Mouse (Mus musculus) A20 (cell line): ENCODE results near the gene Mpig6b.
"Not testable (repeated sequence)": the region's sequence is repeated elsewhere in the genome, so short reads cannot be mapped to it uniquely, and the experiment has no call there.

Experiments used
- DNase-seq: peaks from one replicate; pipeline ENCODE4 v3.0.0-alpha.2; 2011; ENCODE audit warnings: low read depth, low spot score

Mpig6b gene

GRCm38 (mm10) chr17:35039121-35039873 lies 26.7 kb downstream of the Mpig6b start:
- DNase-seq = no peak

DNA sequence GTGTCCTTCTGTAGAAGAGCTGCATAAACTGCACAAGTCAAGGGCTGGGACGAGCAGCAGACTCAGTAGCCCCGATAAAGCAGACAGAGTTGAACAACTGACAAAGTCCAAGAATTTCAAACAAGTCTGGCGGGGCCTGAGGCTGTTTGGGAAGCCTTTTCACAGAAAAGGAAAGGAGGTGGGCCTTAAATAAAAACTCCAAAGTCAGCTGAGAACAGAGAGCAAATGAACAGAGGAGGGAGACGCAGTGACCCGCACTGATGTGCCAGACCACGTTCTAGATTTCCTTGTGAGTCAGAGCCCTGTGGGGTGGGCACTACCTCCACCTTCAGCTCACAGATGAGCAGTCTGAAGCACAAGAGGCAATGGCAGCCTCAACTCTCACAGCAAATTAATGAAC lies 31.1 kb downstream of the Mpig6b start:
- no peak for DNase-seq

GRCm38 (mm10) chr17:35033703-35034102 lies 32.3 kb downstream of the Mpig6b start:
- DNase-seq = not testable (repeated sequence)

GRCm38 (mm10) chr17:35032323-35032870 lies 33.6 kb downstream of the Mpig6b start:
- DNase-seq = peak; percentile 48

GRCm38 (mm10) chr17:35031880-35032279 lies 34.1 kb downstream of the Mpig6b start:
- DNase-seq = no peak

DNA sequence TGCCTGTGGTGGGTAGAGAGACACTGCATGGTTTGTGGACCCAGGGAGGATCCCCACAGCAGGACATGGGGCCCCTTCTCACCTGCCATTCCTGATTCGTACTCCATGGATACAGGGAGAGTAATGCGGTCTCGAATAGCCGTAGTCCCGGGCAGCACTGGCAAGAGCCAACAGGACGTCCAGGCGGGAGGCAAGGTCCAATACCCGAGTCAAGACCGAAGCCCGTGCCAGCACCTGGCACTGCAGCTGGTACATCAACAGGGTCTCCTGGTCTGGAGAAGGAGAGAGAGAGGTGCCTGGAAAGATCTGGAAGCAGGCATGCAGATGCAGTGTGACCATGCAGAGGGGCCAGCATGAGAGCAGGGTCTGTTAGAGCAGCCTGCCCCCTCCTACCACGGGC lies 34.7 kb downstream of the Mpig6b start:
- DNase-seq = no peak

DNA sequence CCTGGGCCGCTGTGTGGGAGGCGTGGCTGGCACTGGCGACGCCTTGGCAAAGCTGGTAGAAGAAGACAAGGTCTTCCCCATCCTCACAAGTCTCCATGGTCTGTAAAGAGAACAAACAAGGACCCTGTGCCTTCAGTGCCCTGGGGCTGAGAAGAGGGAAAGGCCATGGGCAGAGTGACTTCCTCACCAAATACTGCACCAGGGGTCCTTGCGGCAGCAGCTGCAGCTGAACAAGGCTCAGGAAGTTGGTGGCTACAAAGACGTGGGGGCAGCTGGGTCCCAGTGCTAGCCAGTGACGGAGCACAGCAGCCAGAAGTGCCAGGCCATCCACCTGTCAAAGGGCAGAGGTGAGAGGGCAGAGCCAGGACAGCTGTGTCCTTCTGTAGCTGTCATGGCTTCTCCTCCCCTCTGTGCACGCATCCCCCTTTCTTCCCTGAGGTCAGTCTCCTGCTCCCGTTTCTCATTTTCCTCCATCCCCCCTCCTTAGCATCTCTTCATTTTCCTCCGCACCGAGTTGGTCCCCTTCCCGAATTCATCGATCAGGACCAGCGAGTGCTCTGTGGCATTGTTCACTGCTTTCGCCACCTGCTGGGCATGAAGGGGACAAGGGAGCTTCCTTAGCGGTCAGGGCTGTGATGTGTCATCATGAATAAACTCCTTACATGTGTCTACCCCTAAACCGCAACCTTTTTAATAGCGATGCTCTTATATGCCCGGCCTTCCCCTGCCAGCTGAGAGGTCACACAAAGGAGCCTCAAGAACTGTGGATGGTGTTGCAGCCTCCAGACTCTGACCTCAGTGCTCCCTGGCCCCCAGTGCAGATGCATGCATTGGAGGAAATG lies 36.1 kb downstream of the Mpig6b start:
- DNase-seq = no peak

DNA sequence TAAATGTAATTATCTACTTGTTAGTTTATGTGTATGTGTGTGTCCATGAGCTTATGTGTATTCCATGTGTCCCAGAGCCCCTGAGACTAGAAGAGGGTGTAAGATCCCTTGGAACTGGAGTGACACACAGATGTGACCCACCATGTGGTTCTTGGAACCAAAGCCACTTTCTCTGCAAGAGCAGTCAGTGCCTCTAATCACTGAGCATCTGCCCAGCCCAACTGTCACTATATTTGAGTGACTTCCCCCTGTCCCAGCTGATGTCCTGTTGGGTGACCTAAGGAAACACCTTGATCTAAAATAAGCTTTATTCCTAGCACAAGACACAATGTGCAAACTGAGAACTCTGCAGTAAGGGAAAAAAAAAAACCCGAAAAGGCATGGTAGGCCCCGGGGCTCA lies 37.7 kb downstream of the Mpig6b start:
- no peak for DNase-seq

- DNase-seq = peak; percentile 84
Observed at GRCm38 (mm10) chr17:35027277-35028068, 38.5 kb downstream of the Mpig6b start, which contains the start of gene Sapcd1. Gene Sapcd1, minus strand, starts transcription at chr17:35028016.

DNA sequence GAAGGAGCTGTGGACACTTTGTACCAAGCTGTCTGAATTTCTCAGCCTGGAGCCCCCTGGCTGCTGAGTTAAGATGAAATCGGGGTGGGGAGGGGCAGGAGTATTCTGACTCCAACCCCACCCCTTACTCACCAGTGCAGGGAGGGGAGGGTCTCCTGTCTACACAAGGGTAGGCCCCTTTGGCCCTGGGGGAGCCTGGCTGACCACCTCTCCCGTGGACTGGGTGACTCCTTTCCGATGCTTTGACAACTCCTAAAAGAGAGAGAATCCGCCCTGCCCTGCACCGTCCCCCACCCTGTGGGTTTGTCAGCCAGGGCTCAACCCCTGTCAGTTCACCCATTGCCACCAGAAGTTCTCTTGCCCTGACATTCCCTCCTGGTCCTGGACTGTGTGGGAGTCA lies 39.8 kb downstream of the Mpig6b start:
- DNase-seq = no peak

GRCm38 (mm10) chr17:35024691-35025488 lies 41.1 kb downstream of the Mpig6b start:
- no peak for DNase-seq

DNA sequence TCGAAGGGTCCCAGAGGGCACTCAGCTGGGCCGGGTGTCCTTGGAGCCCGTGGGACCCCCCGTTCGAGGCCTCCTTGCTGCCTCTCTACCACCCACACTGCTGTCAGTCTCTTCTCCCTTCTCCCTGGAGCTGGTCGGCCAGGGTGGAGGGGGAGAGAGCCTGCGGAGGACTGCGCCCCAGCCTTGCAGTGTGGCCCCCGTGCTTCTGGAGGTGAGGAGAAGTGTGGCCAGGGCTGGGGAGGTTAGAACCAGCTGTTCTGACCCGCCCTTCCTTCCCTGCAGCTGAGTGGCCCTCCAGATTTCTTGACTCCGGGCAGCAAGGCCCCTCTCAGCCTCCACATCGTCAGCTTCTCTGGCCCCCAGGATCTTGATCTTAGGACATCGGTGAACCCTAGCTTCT lies 41.7 kb downstream of the Mpig6b start:
- DNase-seq = no peak

GRCm38 (mm10) chr17:35023756-35024155 lies 42.2 kb downstream of the Mpig6b start:
- DNase-seq = peak; percentile 41

DNA sequence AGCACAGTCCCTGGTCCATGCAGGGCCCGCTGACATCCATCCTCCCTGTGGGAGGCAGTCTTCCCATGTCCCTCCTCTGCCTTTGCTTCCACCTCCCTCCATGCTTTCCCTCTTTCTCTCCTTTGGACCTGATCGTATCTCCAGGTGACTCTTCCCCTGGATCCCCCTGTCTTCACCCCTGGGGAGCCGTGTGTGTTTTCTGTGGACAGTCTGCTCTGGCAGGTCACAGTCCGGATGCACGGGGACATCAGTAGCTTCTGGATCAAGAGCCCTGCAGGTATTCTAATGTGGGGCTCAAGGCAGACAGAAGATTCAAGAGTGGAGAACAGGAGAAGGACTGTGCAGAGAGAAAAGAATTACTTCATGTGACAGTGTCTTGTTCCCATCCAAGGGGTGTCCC lies 42.8 kb downstream of the Mpig6b start:
- no peak for DNase-seq

DNA sequence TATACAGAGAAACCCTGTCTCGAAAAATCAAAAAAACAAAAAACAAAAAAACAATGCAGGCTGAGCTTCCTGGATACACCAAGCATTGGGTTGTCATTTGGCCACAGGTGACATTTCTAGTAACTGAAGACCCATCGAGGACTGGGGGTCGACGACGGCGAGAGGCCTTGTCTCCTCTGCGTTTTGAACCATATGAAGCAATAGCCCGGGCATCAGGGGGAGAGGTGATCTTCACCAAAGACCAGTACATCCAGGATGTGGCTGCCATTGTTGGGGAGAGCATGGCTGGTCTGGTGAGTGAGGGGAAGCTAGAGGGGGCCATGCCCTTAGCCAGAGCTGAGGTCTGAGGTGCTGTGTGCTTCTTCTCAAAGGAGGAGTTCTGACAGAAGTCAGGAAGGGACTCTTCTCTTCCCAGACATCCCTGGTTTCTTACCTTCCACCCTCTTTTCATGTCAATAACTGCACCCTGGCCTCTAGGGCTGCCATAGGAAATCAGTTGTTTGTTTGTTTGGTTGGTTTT lies 43.4 kb downstream of the Mpig6b start:
- DNase-seq = no peak

DNA sequence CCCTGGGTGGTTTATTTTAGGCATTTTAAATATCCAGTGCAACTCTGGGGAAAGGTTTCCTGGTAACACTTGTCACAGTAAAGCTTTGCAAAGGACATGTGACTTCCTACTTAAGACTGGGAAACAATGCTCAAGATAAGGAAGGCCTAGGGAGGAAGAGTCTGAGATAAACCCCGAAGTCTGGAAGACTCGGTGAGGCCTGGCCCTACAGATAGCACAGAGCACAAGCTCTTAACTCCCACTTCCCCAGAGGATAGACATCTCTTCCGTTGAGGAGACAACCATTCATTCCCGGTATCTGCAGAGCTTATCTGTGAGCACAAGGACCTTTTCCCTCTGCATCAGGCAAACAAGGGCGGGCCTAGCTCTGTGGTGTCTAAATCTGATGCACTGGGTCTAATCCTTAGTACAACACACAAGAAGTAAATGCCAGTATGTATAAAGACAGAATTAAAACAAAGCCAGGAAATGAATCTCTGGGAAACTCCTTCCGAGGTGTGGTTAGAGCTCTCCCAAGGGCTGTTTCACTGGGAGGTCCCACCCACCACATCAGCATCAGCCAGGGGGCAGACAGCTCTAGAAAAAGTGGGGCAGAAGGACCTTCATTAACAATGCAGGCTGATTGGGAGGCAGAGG lies 44.0 kb downstream of the Mpig6b start:
- no peak for DNase-seq

DNA sequence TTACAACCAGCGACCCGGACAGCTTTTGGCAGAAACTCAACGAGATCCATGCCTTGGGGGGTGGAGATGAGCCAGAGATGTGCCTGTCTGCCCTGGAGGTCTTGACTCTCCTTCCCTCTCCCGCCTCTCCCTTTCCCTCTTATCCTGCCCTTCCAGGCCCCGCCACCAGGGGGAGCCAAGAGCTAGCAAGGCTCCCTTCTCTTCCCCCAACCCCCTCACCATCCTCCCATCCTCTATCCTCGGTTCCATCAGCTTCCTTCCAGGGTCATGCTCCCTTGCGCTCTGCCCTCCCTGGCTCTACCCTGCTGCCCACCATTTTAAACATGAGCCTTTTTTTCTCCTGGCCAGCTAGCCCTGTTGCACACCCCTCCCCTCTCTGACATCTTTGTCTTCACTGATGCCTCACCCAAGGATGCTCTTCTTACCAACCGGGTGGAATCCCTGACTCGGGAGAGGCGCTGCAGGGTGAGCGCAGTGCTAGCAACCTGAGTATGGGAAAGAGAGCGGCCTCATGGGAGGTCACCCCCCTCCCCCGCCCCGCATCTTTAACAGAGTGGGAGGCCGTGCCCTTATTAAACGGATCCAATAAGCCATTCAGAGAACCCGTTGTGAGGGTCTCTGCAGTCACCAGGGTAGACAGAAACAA lies 44.7 kb downstream of the Mpig6b start:
- peak; percentile 74 for DNase-seq

DNA sequence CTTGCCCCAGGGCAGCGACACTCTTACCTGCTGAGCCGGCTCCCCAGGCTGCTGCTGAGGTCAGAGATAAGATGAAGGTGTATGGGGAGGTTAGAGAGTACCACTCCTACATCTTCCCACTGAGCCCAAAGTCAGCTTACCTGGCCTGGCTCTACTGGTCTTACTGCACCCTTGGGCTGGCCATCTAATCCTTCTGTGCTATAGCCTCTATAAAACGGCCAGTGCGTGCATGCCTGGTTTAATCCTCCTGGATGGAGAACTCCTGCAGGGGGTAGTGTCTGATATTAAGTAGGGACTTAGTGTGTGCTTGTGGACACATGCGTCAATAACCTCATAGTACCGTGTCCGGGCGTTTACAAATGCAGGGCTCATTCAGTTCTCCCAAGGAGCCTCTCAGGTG lies 45.4 kb downstream of the Mpig6b start:
- no peak for DNase-seq

GRCm38 (mm10) chr17:35019894-35020293 lies 46.1 kb downstream of the Mpig6b start:
- DNase-seq = no peak

DNA sequence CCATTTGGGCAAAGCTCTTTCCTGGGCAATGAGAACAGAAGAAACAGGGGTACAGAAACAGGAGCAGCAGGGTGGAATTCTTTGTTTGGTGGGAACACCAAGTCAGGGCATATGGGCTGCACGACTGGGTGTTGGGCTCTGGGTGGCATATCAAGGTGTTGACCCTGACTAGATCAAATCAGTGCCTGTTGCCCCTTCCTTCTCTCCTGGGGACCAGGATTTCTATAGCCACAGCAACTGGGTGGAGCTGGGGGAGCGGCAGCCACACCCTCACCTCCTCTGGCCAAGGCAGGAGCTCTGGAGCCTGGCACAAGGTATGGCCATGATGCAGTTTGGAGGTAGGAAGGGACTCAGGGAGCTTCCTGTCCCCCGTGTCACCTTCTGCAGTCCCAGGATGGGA lies 47.8 kb downstream of the Mpig6b start:
- no peak for DNase-seq
